Mouse (Mus musculus) heart, postnatal 0 days (tissue): Measurements from ENCODE around the gene Actl6b.

ENCODE experiments used
- CTCF ChIP-seq: IDR thresholded peaks from 2 replicates; pipeline ENCODE4 v1.5.1; 2016; ENCODE audit warnings: antibody characterized with exemption, control low read depth, low read depth
- EP300 ChIP-seq: IDR thresholded peaks from 2 replicates; pipeline ENCODE4 v1.6.1; 2016; ENCODE audit warnings: antibody characterized with exemption, low read depth

GRCm38 (mm10) chr5:137600619-137601364, 47.5 kb downstream of the Actl6b start, which contains the start of gene Mospd3:
- TF ChIP-seq CTCF (no peak), EP300 (no peak; the same call in 1 of the 2 replicates)
